Mouse (Mus musculus) neural tube, embryonic 13.5 days (tissue): Measurements from ENCODE around the gene Pgm2. TPM values are rescaled to one million over a fixed set of nuclear protein-coding genes. Genes with fewer than 3 reads are reported as not detected.

ENCODE experiments used
- ATAC-seq: fragments of 200-750 bp; cut with Nextera tagmentation; 2 replicates; pipeline ENCODE4 v1.8.0; 2017; ENCODE audit warnings: low read depth, mild to moderate bottlenecking, moderate TSS enrichment, moderate library complexity
- H3K27ac ChIP-seq: fragments of 300-500 bp; sonication (generic); replicated peaks from 2 replicates; pipeline ENCODE4 v1.5.1; 2015; ENCODE audit warnings: moderate library complexity, mild to moderate bottlenecking, inconsistent platforms
- H3K27me3 ChIP-seq: fragments of 300-500 bp; sonication (generic); 2 replicates; pipeline ENCODE4 v1.6.1; 2015; ENCODE audit warnings: mild to moderate bottlenecking, inconsistent platforms
- H3K36me3 ChIP-seq: fragments of 300-500 bp; sonication (generic); 2 replicates; pipeline ENCODE4 v1.6.1; 2015; ENCODE audit warnings: mild to moderate bottlenecking, inconsistent platforms
- H3K4me1 ChIP-seq: fragments of 300-500 bp; sonication (generic); replicated peaks from 2 replicates; pipeline ENCODE4 v1.6.1; 2015; ENCODE audit warnings: inconsistent platforms
- H3K4me2 ChIP-seq: fragments of 300-500 bp; sonication (generic); 2 replicates; pipeline ENCODE4 v1.6.1; 2015; ENCODE audit warnings: inconsistent platforms, mild to moderate bottlenecking, moderate library complexity
- H3K4me3 ChIP-seq: fragments of 300-500 bp; sonication (generic); 2 replicates; pipeline ENCODE4 v1.5.1; 2015; ENCODE audit warnings: mild to moderate bottlenecking, inconsistent platforms
- H3K9ac ChIP-seq: fragments of 300-500 bp; sonication (generic); 2 replicates; pipeline ENCODE4 v1.6.1; 2015; ENCODE audit warnings: moderate library complexity, mild to moderate bottlenecking, inconsistent platforms
- H3K9me3 ChIP-seq: fragments of 300-500 bp; sonication (generic); 2 replicates; pipeline ENCODE4 v1.6.1; 2016; ENCODE audit warnings: inconsistent platforms
- WGBS: fragments of 180-500 bp; shearing (Covaris S2); methylation state at CpG from one replicate; pipeline ENCODE4 v1.1.7; 2015; 5-methylcytosine and 5-hydroxymethylcytosine counted together
- polyA plus RNA-seq: library from polyadenylated mRNA; unstranded; fragments of >200 nt; fragmentation: Nextera tagmentation; extraction: Ambion mirVana; gene quantifications from 2 replicates; pipeline ENCODE4 v1.2.1, GENCODE M21; 2015

The Pgm2 gene
- 25.6 and 28.6 TPM in 2 replicates for polyA plus RNA-seq

DNA sequence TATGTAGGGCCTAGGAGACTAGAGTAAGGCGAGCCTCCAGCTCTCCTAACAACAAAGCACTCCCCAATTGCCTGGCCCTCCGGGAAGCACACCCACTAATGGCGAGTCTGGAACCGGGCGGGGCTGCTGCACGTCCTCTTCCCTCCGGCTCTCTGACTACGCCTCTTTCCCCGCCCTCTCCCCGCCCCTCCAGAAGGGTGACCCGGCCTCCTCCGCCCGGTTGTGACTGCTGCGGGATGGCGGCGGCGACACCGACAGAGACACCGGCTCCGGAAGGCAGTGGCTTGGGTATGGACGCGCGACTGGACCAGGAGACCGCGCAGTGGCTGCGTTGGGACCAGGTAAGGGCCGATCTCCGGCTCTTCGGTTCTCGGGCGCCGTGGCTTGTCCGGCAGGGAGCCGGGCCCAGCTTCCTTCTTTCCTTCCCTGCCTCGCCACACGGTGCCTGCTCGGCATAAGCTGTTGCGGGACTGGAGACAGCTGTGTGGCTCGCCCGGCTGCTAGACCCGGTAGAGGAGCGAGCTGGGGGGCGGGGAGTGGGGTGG is at the start of gene Pgm2:
TSS of gene Pgm2 (plus strand) at position 203 of the 545 bp plus-strand sequence.
- peak; percentile 97 for ATAC-seq
- Histone ChIP-seq H3K4me1 (peaks cover 24% of the 10 kb centered on the region), H3K27ac (peak within 1 kb of the TSS; percentile 74), H3K9me3 (no peaks in the 10 kb centered on the region), H3K4me3 (peak within 1 kb of the TSS; percentile 58), H3K9ac (peak within 1 kb of the TSS; percentile 79), H3K27me3 (no peaks in the 10 kb centered on the region), H3K4me2 (peak within 1 kb of the TSS; percentile 80), H3K36me3 (peaks cover 7% of the 10 kb centered on the region)
- WGBS, result under 1% methylated on average over 42 of the region's 43 CpGs

- H3K27ac ChIP-seq, result peak overlapping the region; percentile 70
Measured at GRCm38 (mm10) chr5:64043694-64044453, 48.9 kb upstream of the Pgm2 start.

DNA sequence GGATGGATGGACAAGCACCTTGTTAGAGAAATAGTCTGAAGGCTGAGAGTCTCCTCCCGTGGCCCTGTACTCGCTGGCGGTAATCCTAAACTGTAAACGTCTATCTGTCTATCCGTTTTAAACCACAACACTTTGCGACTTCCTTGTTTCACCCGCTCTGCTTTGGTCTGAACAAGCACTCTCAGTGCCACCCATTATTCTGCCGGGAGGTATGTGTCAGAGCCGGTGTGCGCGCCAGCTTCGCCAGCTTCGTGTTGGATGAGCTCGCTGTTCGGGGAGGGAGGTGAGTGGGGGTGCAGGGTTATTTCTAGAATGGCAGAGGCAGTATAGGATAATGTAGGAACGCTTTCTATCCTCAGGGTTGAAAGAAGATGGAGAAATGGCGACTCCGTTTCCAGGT is 48.0 kb upstream of the Pgm2 start:
- Histone ChIP-seq H3K4me3 (no peak overlapping the region), H3K4me1 (peaks cover 30% of the 10 kb centered on the region), H3K9me3 (no peaks in the 10 kb centered on the region), H3K27me3 (no peaks in the 10 kb centered on the region), H3K4me2 (no peak overlapping the region), H3K27ac (peak overlapping the region; percentile 70; the same call in 1 of the 2 replicates), H3K9ac (no peak overlapping the region), H3K36me3 (no peaks in the 10 kb centered on the region)
- 79% methylated on average over 18 of the region's 18 CpGs for WGBS
- ATAC-seq, result 0 out of 2 replicates have a peak, but pooled peaks have one; percentile 33

More at GRCm38 (mm10) chr5:64043694-64044453, 48.9 kb upstream of the Pgm2 start:
- ATAC-seq, result no peak
- H3K4me2 ChIP-seq, result no peak overlapping the region
- no peak overlapping the region for H3K9ac ChIP-seq
- H3K9me3 ChIP-seq, result no peaks in the 10 kb centered on the region
- 32% methylated on average over 5 of the region's 5 CpGs for WGBS
- H3K36me3 ChIP-seq, result no peaks in the 10 kb centered on the region
- peaks cover 30% of the 10 kb centered on the region for H3K4me1 ChIP-seq
- no peak overlapping the region for H3K4me3 ChIP-seq
- no peaks in the 10 kb centered on the region for H3K27me3 ChIP-seq

DNA sequence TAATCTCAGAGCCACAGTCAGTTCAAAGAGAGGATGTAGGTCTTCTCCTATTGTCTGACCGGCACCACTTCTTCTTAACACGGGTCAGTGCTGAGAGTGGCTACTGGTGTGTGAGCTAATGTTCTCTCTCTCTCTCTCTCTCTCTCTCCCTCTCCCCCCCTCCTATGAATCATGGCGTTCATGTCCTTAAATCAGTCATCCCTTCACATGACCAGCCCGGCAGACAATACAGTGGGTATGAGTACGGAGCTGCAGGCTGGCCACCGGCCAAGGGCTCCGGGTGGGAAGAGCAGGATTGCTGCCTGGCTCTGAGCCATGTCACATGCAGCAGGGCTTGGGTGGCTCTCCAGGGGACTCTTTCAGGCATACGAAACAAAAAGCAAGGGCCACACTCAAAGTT is 47.2 kb upstream of the Pgm2 start:
- no peak overlapping the region for H3K4me3 ChIP-seq
- no peaks in the 10 kb centered on the region for H3K9me3 ChIP-seq
- H3K36me3 ChIP-seq, result no peaks in the 10 kb centered on the region
- H3K27ac ChIP-seq, result peak overlapping the region; percentile 69
- H3K4me1 ChIP-seq, result peaks cover 30% of the 10 kb centered on the region
- H3K9ac ChIP-seq, result no peak overlapping the region
- H3K27me3 ChIP-seq, result no peaks in the 10 kb centered on the region
- 17% methylated on average over 8 of the region's 8 CpGs for WGBS
- peak; percentile 91 for ATAC-seq
- peak overlapping the region; percentile 23 for H3K4me2 ChIP-seq

- Histone ChIP-seq H3K9me3 (no peaks in the 10 kb centered on the region), H3K9ac (no peak overlapping the region), H3K4me3 (no peak overlapping the region), H3K36me3 (no peaks in the 10 kb centered on the region), H3K4me1 (peaks cover 30% of the 10 kb centered on the region), H3K27ac (no peak overlapping the region), H3K4me2 (no peak overlapping the region), H3K27me3 (no peaks in the 10 kb centered on the region)
- WGBS, result 70% methylated on average over 11 of the region's 11 CpGs
- ATAC-seq, result no peak
Measured at GRCm38 (mm10) chr5:64046995-64047394, 45.8 kb upstream of the Pgm2 start.

DNA sequence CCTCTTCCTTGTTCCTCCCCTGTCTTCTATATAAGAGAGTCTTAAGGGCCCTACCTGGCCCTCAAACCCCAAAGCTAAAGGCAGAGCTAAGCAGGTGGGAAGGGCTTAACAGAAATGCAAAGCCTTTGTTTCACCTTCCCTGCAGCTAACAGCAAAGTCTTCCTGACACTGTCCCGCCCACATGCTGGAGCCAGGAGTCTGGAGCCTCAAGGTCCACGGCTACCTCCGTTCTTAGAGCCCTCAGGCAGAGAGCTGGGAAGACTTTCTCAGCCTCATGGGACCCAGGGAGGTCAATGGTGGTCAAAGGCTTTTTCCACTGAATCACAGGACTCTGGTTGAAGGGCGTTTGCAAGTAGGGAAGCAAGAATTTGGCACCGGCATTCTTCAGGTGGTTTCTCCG is 44.8 kb upstream of the Pgm2 start:
- no peak for ATAC-seq
- Histone ChIP-seq H3K9ac (no peak overlapping the region), H3K4me2 (no peak overlapping the region), H3K27ac (no peak overlapping the region), H3K4me3 (no peak overlapping the region), H3K9me3 (no peaks in the 10 kb centered on the region), H3K36me3 (no peaks in the 10 kb centered on the region), H3K27me3 (no peaks in the 10 kb centered on the region), H3K4me1 (peaks cover 30% of the 10 kb centered on the region)
- 72% methylated on average over 6 of the region's 6 CpGs for WGBS

- 62% methylated on average over 3 of the region's 3 CpGs for WGBS
- Histone ChIP-seq H3K9me3 (no peaks in the 10 kb centered on the region), H3K36me3 (no peaks in the 10 kb centered on the region), H3K27ac (no peak overlapping the region), H3K4me3 (no peak overlapping the region), H3K27me3 (no peaks in the 10 kb centered on the region), H3K9ac (no peak overlapping the region), H3K4me2 (no peak overlapping the region), H3K4me1 (peaks cover 28% of the 10 kb centered on the region)
- ATAC-seq, result no peak
Measured at GRCm38 (mm10) chr5:64048605-64049004, 44.1 kb upstream of the Pgm2 start.

DNA sequence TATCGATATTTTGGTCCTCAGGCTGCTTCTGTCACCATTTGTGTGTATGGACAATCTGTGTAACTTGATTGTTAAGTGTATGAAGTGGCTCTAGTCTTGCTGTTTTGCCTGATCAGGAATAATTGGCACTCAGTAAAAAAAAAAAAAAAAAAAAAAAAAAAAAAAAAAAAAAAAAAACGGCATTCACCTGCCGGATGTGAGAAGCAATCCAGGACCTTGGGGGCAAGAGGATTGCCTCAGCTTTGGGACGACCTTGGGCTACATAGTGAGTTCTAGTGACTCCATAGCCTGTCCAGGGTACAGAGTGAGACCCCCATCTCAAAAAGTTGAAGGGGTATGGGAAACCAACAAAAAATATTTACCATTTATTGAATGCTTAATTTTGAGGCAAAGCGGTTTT is 43.5 kb upstream of the Pgm2 start:
- no peaks in the 10 kb centered on the region for H3K36me3 ChIP-seq
- no peak overlapping the region for H3K4me2 ChIP-seq
- WGBS, result 92% methylated on average over 5 of the region's 5 CpGs
- H3K4me1 ChIP-seq, result peaks cover 21% of the 10 kb centered on the region
- no peaks in the 10 kb centered on the region for H3K27me3 ChIP-seq
- H3K9ac ChIP-seq, result no peak overlapping the region
- no peak for ATAC-seq
- no peak overlapping the region for H3K4me3 ChIP-seq
- no peaks in the 10 kb centered on the region for H3K9me3 ChIP-seq
- H3K27ac ChIP-seq, result no peak overlapping the region

DNA sequence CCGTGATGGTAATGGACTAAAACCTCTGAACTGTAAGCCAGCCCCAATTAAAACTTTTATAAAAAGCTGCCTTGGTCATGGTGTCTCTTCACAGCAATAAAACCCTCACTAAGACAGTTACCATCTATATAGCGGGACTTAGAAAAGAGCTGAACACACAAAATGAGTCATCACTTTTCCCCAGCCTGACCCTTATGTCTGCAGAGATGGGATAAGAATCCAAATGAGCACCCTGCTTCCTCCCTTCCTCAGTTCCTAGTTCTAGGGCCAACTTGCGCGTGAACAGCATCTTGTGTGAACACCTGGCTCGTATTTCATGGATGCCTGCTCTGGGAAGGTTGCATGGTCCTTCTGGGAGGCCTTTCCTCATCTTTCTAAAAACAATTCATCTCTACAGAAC is 39.7 kb upstream of the Pgm2 start:
- H3K27me3 ChIP-seq, result no peaks in the 10 kb centered on the region
- 89% methylated on average over 5 of the region's 5 CpGs for WGBS

DNA sequence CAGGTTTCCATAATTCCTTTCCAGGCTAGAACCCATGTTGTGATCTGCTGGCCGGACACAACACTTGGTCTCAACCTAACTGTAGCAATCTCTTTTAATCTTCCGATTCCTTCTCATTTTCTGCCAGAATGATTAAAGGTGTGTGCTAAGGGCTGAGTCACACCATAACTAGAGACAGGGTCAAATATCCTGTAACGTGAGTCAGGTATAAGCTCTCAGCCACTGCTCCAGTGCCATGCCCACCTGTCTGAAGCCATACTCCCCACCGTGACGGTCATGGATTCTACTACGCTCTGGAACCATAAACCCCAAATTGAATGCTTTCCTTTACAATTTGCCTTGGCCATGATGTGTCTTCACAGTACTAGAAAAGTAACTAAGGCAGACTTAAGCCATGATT is 36.5 kb upstream of the Pgm2 start:
- Histone ChIP-seq H3K9me3 (peaks cover 6% of the 10 kb centered on the region; the same call in 1 of the 2 replicates), H3K36me3 (no peaks in the 10 kb centered on the region)
- WGBS, result 91% methylated on average over 6 of the region's 6 CpGs

More for the DNA sequence above, 39.7 kb upstream of the Pgm2 start:
- ATAC-seq, result no peak
- no peak overlapping the region for H3K4me3 ChIP-seq
- H3K36me3 ChIP-seq, result no peaks in the 10 kb centered on the region
- no peak overlapping the region for H3K9ac ChIP-seq
- no peaks in the 10 kb centered on the region for H3K4me1 ChIP-seq
- peaks cover 6% of the 10 kb centered on the region; the same call in 1 of the 2 replicates for H3K9me3 ChIP-seq
- no peak overlapping the region for H3K4me2 ChIP-seq
- H3K27ac ChIP-seq, result no peak overlapping the region

GRCm38 (mm10) chr5:64060881-64061280 is 31.9 kb upstream of the Pgm2 start:
- no peak overlapping the region for H3K9ac ChIP-seq
- H3K4me2 ChIP-seq, result no peak overlapping the region
- ATAC-seq, result no peak
- H3K4me1 ChIP-seq, result no peaks in the 10 kb centered on the region
- H3K36me3 ChIP-seq, result no peaks in the 10 kb centered on the region
- H3K4me3 ChIP-seq, result no peak overlapping the region
- H3K27me3 ChIP-seq, result no peaks in the 10 kb centered on the region
- H3K27ac ChIP-seq, result no peak overlapping the region
- WGBS, result 92% methylated on average over 8 of the region's 8 CpGs
- no peaks in the 10 kb centered on the region for H3K9me3 ChIP-seq

More for the DNA sequence above, 36.5 kb upstream of the Pgm2 start:
- Histone ChIP-seq H3K9ac (no peak overlapping the region), H3K27me3 (no peaks in the 10 kb centered on the region), H3K27ac (no peak overlapping the region), H3K4me3 (no peak overlapping the region), H3K4me1 (no peaks in the 10 kb centered on the region), H3K4me2 (no peak overlapping the region)
- no peak for ATAC-seq

- Histone ChIP-seq H3K9me3 (no peaks in the 10 kb centered on the region), H3K4me3 (no peak overlapping the region), H3K4me1 (no peaks in the 10 kb centered on the region), H3K27ac (no peak overlapping the region), H3K36me3 (no peaks in the 10 kb centered on the region), H3K9ac (no peak overlapping the region), H3K27me3 (no peaks in the 10 kb centered on the region), H3K4me2 (no peak overlapping the region)
- ATAC-seq, result no peak
- 82% methylated on average over 7 of the region's 7 CpGs for WGBS
Measured at GRCm38 (mm10) chr5:64061643-64062042, 31.1 kb upstream of the Pgm2 start.
